In genomic region chr3:108858231-108858770, GRCm38 (mm10) we compare ENCODE assay signal across 8 mouse cellular contexts. TPM values are rescaled to one million over a fixed set of nuclear protein-coding genes. Genes with fewer than 3 reads are reported as not detected.
DNase-seq lines count a peak whose midpoint lies in the region; ATAC-seq and TF ChIP-seq lines count a peak whose summit lies in the region.

No protein-coding gene starts in this region.

- peak; percentile 35 for DNase-seq in right cerebral cortex, postnatal 14 days
- DNase-seq in right cerebral cortex, postnatal 36 days (ENCODE audit: low spot score in 2 of 2): no peak
- DNase-seq in embryonic facial prominence, embryonic 14.5 days (ENCODE audit: low spot score): peak; percentile 94
- peak; percentile 65 for DNase-seq in kidney, postnatal 0 days (ENCODE audit: low spot score)
- DNase-seq in midbrain, embryonic 11.5 days (ENCODE audit: low spot score, missing footprints): peak; percentile 91
- no peak for DNase-seq in thymus, postnatal 0 days (ENCODE audit: low spot score)
- DNase-seq in cerebellum, adult 9-11 months: no peak

- H3K9me3 ChIP-seq in embryonic facial prominence, embryonic 14.5 days (ENCODE audit: control insufficient read depth, low read length): no peaks in the 10 kb centered on the region
- no peaks in the 10 kb centered on the region for H3K9me3 ChIP-seq in heart, embryonic 14.5 days (ENCODE audit: control insufficient read depth, low read length)
- no peaks in the 10 kb centered on the region for H3K9me3 ChIP-seq in kidney, postnatal 0 days (replicated peaks; ENCODE audit: low read length)
- no peaks in the 10 kb centered on the region for H3K9me3 ChIP-seq in midbrain, embryonic 11.5 days (ENCODE audit: control insufficient read depth, low read length)

- peak; percentile 87 for ATAC-seq in embryonic facial prominence, embryonic 14.5 days (ENCODE audit: low read depth)
- peak; percentile 72 for ATAC-seq in heart, embryonic 14.5 days (ENCODE audit: insufficient number of reproducible peaks, insufficient read depth, low FRiP score, low read depth)
- ATAC-seq in kidney, postnatal 0 days (replicated peaks; ENCODE audit: low FRiP score, low read depth): no peak; the same call in 1 of the 2 replicates
- ATAC-seq in midbrain, embryonic 11.5 days (ENCODE audit: low FRiP score): peak; percentile 90

- 12% methylated on average over 7 of the region's 7 CpGs for WGBS in embryonic facial prominence, embryonic 14.5 days
- WGBS in heart, embryonic 14.5 days: 31% methylated on average over 7 of the region's 7 CpGs
- WGBS in kidney, postnatal 0 days: 28% methylated on average over 7 of the region's 7 CpGs
- WGBS in midbrain, embryonic 11.5 days: 27% methylated on average over 7 of the region's 7 CpGs

- H3K27me3 ChIP-seq in embryonic facial prominence, embryonic 14.5 days (replicated peaks; ENCODE audit: control insufficient read depth, insufficient read depth, low read length): no peaks in the 10 kb centered on the region
- H3K27me3 ChIP-seq in heart, embryonic 14.5 days (ENCODE audit: control insufficient read depth, insufficient read depth, low read length): no peaks in the 10 kb centered on the region
- no peaks in the 10 kb centered on the region for H3K27me3 ChIP-seq in kidney, postnatal 0 days (ENCODE audit: insufficient read depth, low read length)
- no peaks in the 10 kb centered on the region for H3K27me3 ChIP-seq in midbrain, embryonic 11.5 days (ENCODE audit: control insufficient read depth, insufficient read depth, low read length)

- TF ChIP-seq CTCF in kidney, postnatal 0 days (IDR thresholded peaks at IDR 0.05; ENCODE audit: low read depth): 0 out of 2 replicates have a peak, but pooled peaks have one; percentile 5

- no peak overlapping the region for H3K4me3 ChIP-seq in embryonic facial prominence, embryonic 14.5 days (ENCODE audit: low read depth, low read length)
- H3K4me3 ChIP-seq in heart, embryonic 14.5 days (ENCODE audit: control insufficient read depth in 1 of 2, insufficient read depth in 1 of 2, low read depth in 1 of 2, low read length in 2 of 2): no peak overlapping the region
- no peak overlapping the region for H3K4me3 ChIP-seq in kidney, postnatal 0 days (replicated peaks; ENCODE audit: low read depth, low read length)
- H3K4me3 ChIP-seq in midbrain, embryonic 11.5 days (ENCODE audit: low read depth, low read length): no peak overlapping the region

- peak overlapping the region; percentile 35 for H3K27ac ChIP-seq in embryonic facial prominence, embryonic 14.5 days (replicated peaks; ENCODE audit: low read depth, low read length)
- peak overlapping the region; percentile 6 to 51; a peak in 3 of 4 replicates for H3K27ac ChIP-seq in heart, embryonic 14.5 days (replicated peaks in 1 of 2; ENCODE audit: control insufficient read depth in 1 of 2, insufficient read depth in 1 of 2, low read depth in 2 of 2, low read length in 2 of 2)
- H3K27ac ChIP-seq in kidney, postnatal 0 days: no peak overlapping the region
- peak overlapping the region; percentile 42; the same call in 1 of the 2 replicates for H3K27ac ChIP-seq in midbrain, embryonic 11.5 days (ENCODE audit: low read depth, low read length)

- peaks cover 20% of the 10 kb centered on the region for H3K4me1 ChIP-seq in embryonic facial prominence, embryonic 14.5 days (ENCODE audit: control insufficient read depth, insufficient read depth, low read length)
- H3K4me1 ChIP-seq in heart, embryonic 14.5 days (ENCODE audit: control insufficient read depth in 2 of 2, insufficient read depth in 2 of 2, low read length in 2 of 2): peaks cover 25 to 29% of the 10 kb centered on the region in 2 experiments
- no peaks in the 10 kb centered on the region for H3K4me1 ChIP-seq in kidney, postnatal 0 days (replicated peaks; ENCODE audit: insufficient read depth, low read length)
- peaks cover 10% of the 10 kb centered on the region; the same call in 1 of the 2 replicates for H3K4me1 ChIP-seq in midbrain, embryonic 11.5 days (ENCODE audit: control insufficient read depth, insufficient read depth, low read length)

- no peak overlapping the region for H3K9ac ChIP-seq in embryonic facial prominence, embryonic 14.5 days (ENCODE audit: low read depth, low read length)
- no peak overlapping the region for H3K9ac ChIP-seq in heart, embryonic 14.5 days (ENCODE audit: low read length)
- no peak overlapping the region for H3K9ac ChIP-seq in kidney, postnatal 0 days (ENCODE audit: low read depth, low read length)
- H3K9ac ChIP-seq in midbrain, embryonic 11.5 days (ENCODE audit: low read length): no peak overlapping the region; the same call in 1 of the 2 replicates

- no peaks in the 10 kb centered on the region for H3K36me3 ChIP-seq in embryonic facial prominence, embryonic 14.5 days (ENCODE audit: control insufficient read depth, insufficient read depth, low read length)
- H3K36me3 ChIP-seq in heart, embryonic 14.5 days (ENCODE audit: control insufficient read depth, insufficient read depth, low read length): no peaks in the 10 kb centered on the region
- H3K36me3 ChIP-seq in kidney, postnatal 0 days (ENCODE audit: insufficient read depth, low read length): no peaks in the 10 kb centered on the region
- H3K36me3 ChIP-seq in midbrain, embryonic 11.5 days (ENCODE audit: control insufficient read depth, insufficient read depth, low read length): no peaks in the 10 kb centered on the region

- peak overlapping the region; percentile 29 for H3K4me2 ChIP-seq in embryonic facial prominence, embryonic 14.5 days (ENCODE audit: low read depth, low read length)
- H3K4me2 ChIP-seq in heart, embryonic 14.5 days (ENCODE audit: low read length): peak overlapping the region; percentile 35
- no peak overlapping the region for H3K4me2 ChIP-seq in kidney, postnatal 0 days (ENCODE audit: low read length)
- peak overlapping the region; percentile 5; the same call in 1 of the 2 replicates for H3K4me2 ChIP-seq in midbrain, embryonic 11.5 days

RNA-seq across cellular contexts. Expression of gene Stxbp3, which starts 18.0 kb away (rescaled TPM):
- 35.3 and 35.7 TPM in 2 replicates for polyA plus RNA-seq in embryonic facial prominence, embryonic 14.5 days (2014; fragmentation: Nextera tagmentation; extraction: Ambion mirVana)
- polyA plus RNA-seq in heart, embryonic 14.5 days (2014; fragmentation: Nextera tagmentation; extraction: Ambion mirVana): 28.4 and 31.6 TPM in 2 replicates
- 35.5 and 37.6 TPM in 2 replicates for polyA plus RNA-seq in kidney, postnatal 0 days (2015; fragmentation: Nextera tagmentation; extraction: Ambion mirVana)
- 23.7 and 25.7 TPM in 2 replicates for polyA plus RNA-seq in midbrain, embryonic 11.5 days (2014; fragmentation: Nextera tagmentation; extraction: Ambion mirVana)
- 43.5 and 51.6 TPM in 2 replicates for polyA plus RNA-seq in thymus, postnatal 0 days (2015; fragmentation: Nextera tagmentation; extraction: Ambion mirVana)

RNA-seq across cellular contexts. Expression of gene Fndc7, which starts 31.5 kb away (rescaled TPM):
- 0.18 and 0.60 TPM in 2 replicates for polyA plus RNA-seq in embryonic facial prominence, embryonic 14.5 days (2014; fragmentation: Nextera tagmentation; extraction: Ambion mirVana)
- polyA plus RNA-seq in heart, embryonic 14.5 days (2014; fragmentation: Nextera tagmentation; extraction: Ambion mirVana): 0.05 and 0.20 TPM in 2 replicates
- 0.04 TPM in 1 of 2 replicates, not detected in the other for polyA plus RNA-seq in kidney, postnatal 0 days (2015; fragmentation: Nextera tagmentation; extraction: Ambion mirVana)
- 0.11 TPM in 1 of 2 replicates, not detected in the other for polyA plus RNA-seq in midbrain, embryonic 11.5 days (2014; fragmentation: Nextera tagmentation; extraction: Ambion mirVana)
- polyA plus RNA-seq in thymus, postnatal 0 days (2015; fragmentation: Nextera tagmentation; extraction: Ambion mirVana): 0.95 and 1.3 TPM in 2 replicates

RNA-seq across cellular contexts. Expression of gene Prpf38b, which starts 53.2 kb away (rescaled TPM):
- polyA plus RNA-seq in embryonic facial prominence, embryonic 14.5 days (2014; fragmentation: Nextera tagmentation; extraction: Ambion mirVana): 57.8 and 58.1 TPM in 2 replicates
- 37.5 and 47.5 TPM in 2 replicates for polyA plus RNA-seq in heart, embryonic 14.5 days (2014; fragmentation: Nextera tagmentation; extraction: Ambion mirVana)
- 47.6 and 56.4 TPM in 2 replicates for polyA plus RNA-seq in kidney, postnatal 0 days (2015; fragmentation: Nextera tagmentation; extraction: Ambion mirVana)
- polyA plus RNA-seq in midbrain, embryonic 11.5 days (2014; fragmentation: Nextera tagmentation; extraction: Ambion mirVana): 61.1 and 74.3 TPM in 2 replicates
- polyA plus RNA-seq in thymus, postnatal 0 days (2015; fragmentation: Nextera tagmentation; extraction: Ambion mirVana): 96.0 and 112 TPM in 2 replicates

Comparison
In these comparisons a context has a peak if more than half of its experiments do, and no peak if none do; other contexts are left out.
1. DNase-seq: peak in right cerebral cortex, postnatal 14 days (single experiment), embryonic facial prominence, embryonic 14.5 days (single experiment), kidney, postnatal 0 days (single experiment) and midbrain, embryonic 11.5 days (single experiment); none in right cerebral cortex, postnatal 36 days (0 of 2), thymus, postnatal 0 days (single experiment) and cerebellum, adult 9-11 months (single experiment).